Mouse (Mus musculus) midbrain, embryonic 11.5 days (tissue): ENCODE measurements around the gene Prm2. TPM values are rescaled to one million over a fixed set of nuclear protein-coding genes. Genes with fewer than 3 reads are reported as not detected.
A peak's percentile ranks its signal among the peaks of the same experiment; 100 is the strongest.

Source experiments
- ATAC-seq: fragments of 200-750 bp; cut with Nextera tagmentation; 2 replicates; pipeline ENCODE4 v1.8.0; 2017; ENCODE audit warnings: moderate TSS enrichment, moderate library complexity; ENCODE audit not compliant: low FRiP score
- DNase-seq: peaks from one replicate; pipeline ENCODE4 v3.0.0; 2015; ENCODE audit warnings: low spot score; ENCODE audit errors: missing footprints
- H3K27ac ChIP-seq: fragments of 300-500 bp; sonication (generic); 2 replicates; pipeline ENCODE4 v1.5.1; 2014; ENCODE audit warnings: low read depth, low read length
- H3K27me3 ChIP-seq: fragments of 300-500 bp; sonication (generic); 2 replicates; pipeline ENCODE4 v1.6.1; 2014; ENCODE audit warnings: mild to moderate bottlenecking, low read length, moderate library complexity, mixed read lengths; ENCODE audit not compliant: control insufficient read depth, insufficient read depth
- H3K36me3 ChIP-seq: fragments of 300-500 bp; sonication (generic); 2 replicates; pipeline ENCODE4 v1.6.1; 2014; ENCODE audit warnings: mild to moderate bottlenecking, low read length, moderate library complexity, mixed read lengths; ENCODE audit not compliant: control insufficient read depth, insufficient read depth
- H3K4me1 ChIP-seq: fragments of 300-500 bp; sonication (generic); 2 replicates; pipeline ENCODE4 v1.6.1; 2014; ENCODE audit warnings: low read length; ENCODE audit not compliant: control insufficient read depth, insufficient read depth
- H3K4me2 ChIP-seq: fragments of 300-500 bp; sonication (generic); 2 replicates; pipeline ENCODE4 v1.6.1; 2014; ENCODE audit warnings: mild to moderate bottlenecking, moderate library complexity
- H3K4me3 ChIP-seq: fragments of 300-500 bp; sonication (generic); 2 replicates; pipeline ENCODE4 v1.5.1; 2014; ENCODE audit warnings: low read depth, low read length
- H3K9ac ChIP-seq: fragments of 300-500 bp; sonication (generic); 2 replicates; pipeline ENCODE4 v1.6.1; 2014; ENCODE audit warnings: low read length
- H3K9me3 ChIP-seq: fragments of 300-500 bp; sonication (generic); 2 replicates; pipeline ENCODE4 v1.6.1; 2016; ENCODE audit warnings: low read length; ENCODE audit not compliant: control insufficient read depth
- WGBS: fragments of 180-500 bp; shearing (Covaris S2); extraction: QIAGEN DNeasy Blood & Tissue Kit; methylation state at CpG from one replicate; pipeline ENCODE4 v1.1.7; 2014; 5-methylcytosine and 5-hydroxymethylcytosine counted together
- polyA plus RNA-seq: library from polyadenylated mRNA; unstranded; fragments of >200 nt; fragmentation: Nextera tagmentation; extraction: Ambion mirVana; gene quantifications from 2 replicates; pipeline ENCODE4 v1.2.1, GENCODE M21; 2014

The Prm2 gene
- polyA plus RNA-seq, 1 experiment from 2014 or later: not detected

GRCm38 (mm10) chr16:10770531-10771325 lies 25.2 kb downstream of the Prm2 start:
- WGBS: 54% methylated on average over 4 of the region's 4 CpGs
- H3K27me3 ChIP-seq: no peaks in the 10 kb centered on the region
- no peak overlapping the region for H3K4me3 ChIP-seq
- no peak for ATAC-seq
- H3K4me2 ChIP-seq: no peak overlapping the region
- no peaks in the 10 kb centered on the region for H3K4me1 ChIP-seq
- no peak overlapping the region for H3K27ac ChIP-seq
- H3K9me3 ChIP-seq: no peaks in the 10 kb centered on the region
- no peaks in the 10 kb centered on the region for H3K36me3 ChIP-seq
- no peak overlapping the region for H3K9ac ChIP-seq
- DNase-seq: no peak

- no peaks in the 10 kb centered on the region for H3K27me3 ChIP-seq
- no peaks in the 10 kb centered on the region for H3K9me3 ChIP-seq
- H3K4me2 ChIP-seq: no peak overlapping the region
- H3K27ac ChIP-seq: no peak overlapping the region
- no peaks in the 10 kb centered on the region for H3K4me1 ChIP-seq
- ATAC-seq: no peak
- DNase-seq: no peak
- H3K36me3 ChIP-seq: no peaks in the 10 kb centered on the region
- H3K9ac ChIP-seq: no peak overlapping the region
- H3K4me3 ChIP-seq: no peak overlapping the region
- 38% methylated on average over 2 of the region's 2 CpGs for WGBS
These were observed 26.3 kb downstream of the Prm2 start for GRCm38 (mm10) chr16:10769661-10770060.

GRCm38 (mm10) chr16:10768821-10769220 lies 27.1 kb downstream of the Prm2 start:
- 64% methylated on average over 9 of the region's 9 CpGs for WGBS
- Histone ChIP-seq H3K36me3 (no peaks in the 10 kb centered on the region), H3K4me1 (no peaks in the 10 kb centered on the region)

GRCm38 (mm10) chr16:10767158-10767557 lies 28.8 kb downstream of the Prm2 start:
- H3K4me3 ChIP-seq: no peak overlapping the region
- no peak overlapping the region for H3K9ac ChIP-seq
- H3K36me3 ChIP-seq: no peaks in the 10 kb centered on the region
- DNase-seq (peak; percentile 94), ATAC-seq (no peak)
- whole genome bisulfite sequencing: 40% methylated on average over 4 of the region's 4 CpGs
- no peaks in the 10 kb centered on the region for H3K9me3 ChIP-seq
- no peak overlapping the region for H3K27ac ChIP-seq
- no peaks in the 10 kb centered on the region for H3K4me1 ChIP-seq
- no peaks in the 10 kb centered on the region for H3K27me3 ChIP-seq
- no peak overlapping the region for H3K4me2 ChIP-seq

More at GRCm38 (mm10) chr16:10768821-10769220, 27.1 kb downstream of the Prm2 start:
- no peaks in the 10 kb centered on the region for H3K9me3 ChIP-seq
- DNase-seq: no peak
- no peak overlapping the region for H3K4me3 ChIP-seq
- ATAC-seq: no peak
- H3K27me3 ChIP-seq: no peaks in the 10 kb centered on the region
- H3K9ac ChIP-seq: no peak overlapping the region
- H3K27ac ChIP-seq: no peak overlapping the region
- H3K4me2 ChIP-seq: no peak overlapping the region

GRCm38 (mm10) chr16:10764323-10764722 lies 31.6 kb downstream of the Prm2 start:
- DNase-seq (no peak), ATAC-seq (no peak)
- Histone ChIP-seq H3K27ac (no peak overlapping the region), H3K27me3 (no peaks in the 10 kb centered on the region), H3K9ac (no peak overlapping the region), H3K36me3 (no peaks in the 10 kb centered on the region), H3K4me3 (no peak overlapping the region), H3K9me3 (no peaks in the 10 kb centered on the region), H3K4me2 (no peak overlapping the region), H3K4me1 (no peaks in the 10 kb centered on the region)
- WGBS: 78% methylated on average over 2 of the region's 2 CpGs

- H3K36me3 ChIP-seq: no peaks in the 10 kb centered on the region
- WGBS: 66% methylated on average over 6 of the region's 6 CpGs
- H3K9ac ChIP-seq: no peak overlapping the region
- no peaks in the 10 kb centered on the region for H3K27me3 ChIP-seq
- H3K9me3 ChIP-seq: no peaks in the 10 kb centered on the region
- H3K4me3 ChIP-seq: no peak overlapping the region
- DNase-seq (no peak), ATAC-seq (no peak)
- no peak overlapping the region for H3K27ac ChIP-seq
- H3K4me2 ChIP-seq: no peak overlapping the region
- H3K4me1 ChIP-seq: no peaks in the 10 kb centered on the region
These were observed 32.2 kb downstream of the Prm2 start for GRCm38 (mm10) chr16:10763540-10764264.

GRCm38 (mm10) chr16:10762569-10763180 lies 33.3 kb downstream of the Prm2 start:
- Histone ChIP-seq H3K9ac (no peak overlapping the region), H3K4me1 (no peaks in the 10 kb centered on the region), H3K4me3 (no peak overlapping the region), H3K27ac (no peak overlapping the region), H3K4me2 (no peak overlapping the region), H3K9me3 (no peaks in the 10 kb centered on the region), H3K36me3 (no peaks in the 10 kb centered on the region), H3K27me3 (no peaks in the 10 kb centered on the region)
- 79% methylated on average over 5 of the region's 5 CpGs for WGBS
- no peak for DNase-seq
- no peak for ATAC-seq

GRCm38 (mm10) chr16:10761182-10761581 lies 34.8 kb downstream of the Prm2 start:
- no peaks in the 10 kb centered on the region for H3K27me3 ChIP-seq
- DNase-seq (no peak), ATAC-seq (no peak)
- H3K4me1 ChIP-seq: no peaks in the 10 kb centered on the region
- no peak overlapping the region for H3K27ac ChIP-seq
- H3K9me3 ChIP-seq: no peaks in the 10 kb centered on the region
- WGBS: 71% methylated on average over 8 of the region's 8 CpGs
- H3K4me2 ChIP-seq: no peak overlapping the region
- H3K36me3 ChIP-seq: no peaks in the 10 kb centered on the region
- H3K9ac ChIP-seq: no peak overlapping the region
- no peak overlapping the region for H3K4me3 ChIP-seq

GRCm38 (mm10) chr16:10756168-10756567 lies 39.8 kb downstream of the Prm2 start:
- no peak overlapping the region for H3K4me2 ChIP-seq
- H3K9ac ChIP-seq: no peak overlapping the region
- H3K4me1 ChIP-seq: no peaks in the 10 kb centered on the region
- no peak overlapping the region for H3K4me3 ChIP-seq
- DNase-seq (no peak), ATAC-seq (no peak)
- H3K27me3 ChIP-seq: no peaks in the 10 kb centered on the region
- no peaks in the 10 kb centered on the region for H3K36me3 ChIP-seq
- 82% methylated on average over 6 of the region's 6 CpGs for WGBS
- H3K27ac ChIP-seq: no peak overlapping the region
- H3K9me3 ChIP-seq: no peaks in the 10 kb centered on the region
